Mouse (Mus musculus) testis, postnatal 10 days (tissue): ENCODE measurements around the gene Olfr15.
"Not testable (repeated sequence)": the region's sequence is repeated elsewhere in the genome, so short reads cannot be mapped to it uniquely, and the experiment has no call there.

Experiments
- DNase-seq: peaks from one replicate; pipeline ENCODE4 v3.0.0; 2021; ENCODE audit warnings: low spot score

Olfr15 gene

DNA sequence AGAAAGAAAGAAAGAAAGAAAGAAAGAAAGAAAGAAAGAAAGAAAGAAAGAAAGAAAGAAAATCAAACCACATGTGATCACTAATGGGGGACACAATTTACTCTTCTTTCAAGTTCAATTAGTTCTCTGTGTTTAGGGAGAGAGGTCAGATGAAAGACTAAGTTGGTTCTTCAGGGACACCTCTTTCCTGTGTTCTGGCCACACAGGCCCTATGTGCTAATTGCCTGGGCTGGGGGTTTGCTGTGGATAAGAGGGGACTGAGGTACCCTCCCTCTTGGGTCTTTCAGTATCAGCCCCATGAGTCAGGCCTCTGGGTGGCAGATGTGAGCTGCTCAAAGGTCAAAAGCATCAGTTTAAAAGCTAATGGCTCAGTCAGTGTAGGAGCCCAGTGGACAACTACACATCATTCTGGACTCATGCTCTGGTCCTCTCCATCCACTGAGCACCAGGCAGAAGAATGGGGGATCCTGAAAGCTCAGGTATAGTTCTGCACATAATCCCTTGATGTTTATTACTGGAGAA, at the start of gene Olfr15:
Olfr15 (plus strand) TSS at position 291 of the 522 bp plus-strand sequence.
- DNase-seq: no peak

- DNase-seq: no peak
These were observed 49.4 kb upstream of the Olfr15 start for GRCm38 (mm10) chr16:3781237-3781636.

DNA sequence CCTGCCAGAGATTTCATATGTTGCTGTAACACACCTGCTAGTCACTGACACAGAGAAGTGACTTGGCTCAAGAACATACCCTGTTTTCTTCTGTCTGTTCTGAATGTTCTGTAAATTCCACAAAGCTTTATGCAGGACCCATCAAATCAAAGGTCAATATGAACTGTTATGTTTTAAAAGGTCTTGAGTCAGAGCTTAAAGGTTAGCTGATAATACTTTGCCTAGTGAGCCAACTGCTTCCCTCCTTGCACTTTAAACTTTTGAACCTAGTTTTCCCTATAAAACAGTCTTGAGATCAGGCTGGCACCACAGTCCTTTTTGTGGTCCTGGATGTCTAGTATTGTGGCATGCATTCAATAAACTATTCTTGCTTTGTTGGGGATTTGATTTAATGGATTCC, 42.3 kb upstream of the Olfr15 start:
- no peak for DNase-seq

DNA sequence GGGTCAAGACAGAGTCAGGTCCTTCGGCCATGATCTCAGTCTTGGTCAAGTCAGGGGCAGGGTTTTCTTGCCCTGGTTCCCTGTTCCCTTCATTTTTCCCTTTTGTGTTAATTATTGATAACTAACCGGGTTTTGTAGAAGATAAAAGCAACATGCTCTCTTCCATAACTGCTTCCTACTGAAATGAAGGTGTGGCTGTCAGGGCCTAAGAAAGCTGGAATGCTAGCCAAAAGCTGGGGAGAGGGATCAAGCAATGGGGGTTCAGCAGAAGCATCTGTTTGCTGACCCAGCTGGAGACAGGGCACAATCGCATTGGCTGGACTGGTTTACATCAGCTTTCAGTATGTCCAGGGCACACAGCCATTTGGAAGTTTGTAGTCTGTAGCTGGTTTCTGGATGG, 22.5 kb upstream of the Olfr15 start:
- DNase-seq: no peak

DNA sequence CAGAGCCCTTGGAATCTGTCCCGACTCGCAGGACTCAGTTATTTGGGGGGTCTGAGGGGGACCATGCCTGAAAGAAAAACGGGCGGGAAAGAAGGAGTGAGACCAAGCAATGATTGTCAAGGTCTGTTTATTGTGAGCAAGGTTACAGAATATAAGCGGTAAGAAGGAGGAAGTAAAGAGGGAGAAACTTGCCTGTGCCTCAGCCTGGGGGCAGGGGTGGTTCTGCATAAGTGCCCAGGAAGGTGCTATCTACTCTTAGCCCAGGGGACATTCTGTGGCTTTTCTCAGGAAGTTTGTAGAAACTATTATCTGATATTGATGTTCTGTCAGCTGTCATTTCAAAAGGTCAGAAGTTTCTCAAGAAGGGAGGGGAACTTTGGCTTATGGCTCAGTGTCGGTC, 16.0 kb upstream of the Olfr15 start:
- not testable (repeated sequence) for DNase-seq

DNA sequence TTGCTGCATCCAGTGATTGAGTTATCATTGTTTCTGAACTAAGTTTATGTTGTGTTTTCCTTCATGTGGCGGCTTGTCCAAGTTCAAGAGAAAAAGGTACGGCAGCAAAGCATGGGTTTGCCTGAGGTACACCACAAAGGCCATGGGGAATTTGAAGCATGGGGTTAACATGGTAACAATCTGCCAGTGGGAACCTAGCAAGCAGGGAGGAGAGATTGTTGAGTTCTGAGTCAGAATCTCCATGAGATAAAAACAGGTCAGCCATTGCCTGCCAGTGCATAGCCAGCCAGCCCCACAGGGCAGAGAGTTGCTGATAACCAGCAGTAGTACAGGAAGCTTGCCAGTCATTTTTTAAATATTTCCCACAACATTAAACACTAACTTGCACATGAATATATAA, 10.5 kb upstream of the Olfr15 start:
- DNase-seq: no peak

GRCm38 (mm10) chr16:3828021-3828420, 2.7 kb upstream of the Olfr15 start:
- no peak for DNase-seq

DNA sequence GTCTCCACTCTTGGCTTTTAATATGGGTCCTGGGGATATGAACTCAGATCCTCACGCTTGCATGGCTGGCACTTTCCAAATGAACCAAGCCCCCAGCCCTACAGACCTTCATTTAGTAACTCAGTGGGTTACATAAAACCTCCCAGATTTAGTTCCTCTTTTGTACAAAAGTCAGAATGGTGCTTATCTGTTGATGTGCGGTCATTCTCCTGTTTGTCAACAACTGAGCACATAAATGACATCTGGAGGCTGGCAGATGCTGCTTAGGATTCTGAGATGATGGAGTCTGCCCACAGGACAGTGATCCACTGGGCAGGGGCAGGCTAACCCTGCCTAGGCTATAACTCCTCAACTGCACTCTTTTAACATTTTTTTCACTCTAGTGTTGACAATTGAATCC, 951 bp upstream of the Olfr15 start:
- DNase-seq: no peak

DNA sequence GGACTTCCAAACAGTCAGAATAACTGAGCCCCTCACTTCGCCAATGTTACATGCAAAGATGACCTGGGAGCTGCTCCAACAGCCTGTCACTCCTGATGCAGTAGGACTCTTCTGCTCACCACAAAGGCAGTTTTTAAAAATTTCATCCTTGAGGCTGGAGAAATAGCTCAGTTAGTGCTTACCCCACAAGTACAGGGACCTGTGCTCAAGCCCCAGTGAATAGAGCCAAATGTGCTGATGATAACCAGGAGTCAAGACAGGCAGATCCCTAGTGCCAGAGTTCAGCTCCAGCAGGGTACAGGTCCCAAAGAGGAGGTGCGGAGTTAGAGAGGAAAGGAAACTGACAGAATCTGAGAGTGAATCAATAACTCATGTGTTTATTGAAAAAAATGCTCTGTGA, 4.8 kb downstream of the Olfr15 start:
- no peak for DNase-seq

GRCm38 (mm10) chr16:3839157-3839885, 8.6 kb downstream of the Olfr15 start:
- DNase-seq: no peak

DNA sequence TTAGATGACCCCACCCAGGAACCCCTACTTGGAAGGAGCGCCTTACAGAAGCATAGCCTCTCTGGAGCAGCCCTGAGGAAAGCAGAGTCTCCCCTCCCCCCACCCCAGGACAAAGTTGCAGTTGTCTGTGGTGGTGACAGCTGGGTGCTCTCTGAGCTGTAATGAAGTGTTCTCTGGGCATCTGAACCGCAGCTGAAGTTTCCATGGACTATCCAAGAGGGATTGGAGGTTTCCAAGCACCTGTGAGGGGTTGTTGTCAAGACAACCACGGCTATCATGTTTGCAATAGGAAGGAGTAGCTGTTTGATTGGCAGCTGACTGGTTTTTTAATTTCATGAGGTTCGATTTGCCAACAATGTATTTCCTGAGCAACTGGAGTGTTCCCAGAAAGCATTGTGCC, 12.3 kb downstream of the Olfr15 start:
- DNase-seq: no peak

DNA sequence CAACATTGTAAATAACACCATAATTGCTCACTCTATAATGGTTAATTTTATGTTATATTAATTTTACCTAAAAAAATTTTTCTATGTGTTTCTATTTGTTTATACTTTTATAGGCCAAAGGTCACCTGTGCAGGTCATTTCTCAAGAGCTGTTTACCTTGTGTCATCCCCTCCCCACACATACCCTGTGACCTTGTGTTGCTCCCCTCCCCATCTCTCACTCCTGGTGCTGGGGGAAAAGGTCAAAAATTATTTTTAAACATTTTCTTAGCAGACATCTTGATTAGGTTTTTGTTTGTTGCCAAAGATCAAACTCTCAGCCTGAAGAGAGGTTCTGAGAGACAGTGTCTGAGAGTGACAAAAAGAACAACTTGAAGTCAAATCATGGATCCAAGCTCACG, 13.1 kb downstream of the Olfr15 start:
- DNase-seq: no peak

DNA sequence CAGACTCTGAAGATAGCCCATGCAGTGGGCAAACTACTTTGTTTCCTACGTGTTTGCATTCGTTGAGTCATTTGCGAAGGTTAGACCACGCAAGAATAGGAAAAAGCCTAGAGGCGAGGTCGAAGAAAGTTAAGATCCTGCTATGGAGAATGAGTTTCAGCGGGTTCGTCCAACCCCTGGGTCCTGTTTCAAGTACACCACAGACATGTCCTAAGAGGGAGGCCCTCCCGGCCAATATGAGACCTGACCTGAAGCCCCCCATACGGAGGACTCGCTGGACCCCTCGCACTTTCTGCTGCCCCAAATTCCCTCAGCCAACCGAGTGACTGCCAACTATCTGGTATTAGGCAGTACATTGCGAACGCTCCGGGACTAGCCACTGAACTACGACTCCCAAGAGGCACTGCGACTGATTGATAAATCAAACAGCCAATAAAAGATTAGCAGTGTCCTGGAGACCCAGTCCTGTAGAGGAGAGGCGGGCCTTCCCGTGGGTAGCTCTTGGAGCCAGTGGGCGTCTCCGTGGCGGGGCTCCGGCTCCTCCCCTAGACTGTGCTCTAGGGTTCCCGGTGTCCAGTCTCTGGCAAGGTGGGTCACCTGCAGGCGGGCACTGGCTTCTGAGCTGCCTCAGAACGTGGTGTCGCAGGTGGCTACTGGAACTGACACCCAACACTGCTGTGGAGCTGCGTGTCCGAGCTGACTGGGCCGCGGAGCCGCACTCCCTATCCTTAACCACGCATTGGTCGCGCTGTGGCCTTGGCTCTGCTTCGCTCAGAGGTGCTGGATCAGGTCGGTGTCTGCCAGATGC, 16.2 kb downstream of the Olfr15 start, which contains the start of gene Zfp174:
Zfp174 (plus strand) TSS at position 558 of the 808 bp plus-strand sequence.
- DNase-seq: peak; percentile 90

DNA sequence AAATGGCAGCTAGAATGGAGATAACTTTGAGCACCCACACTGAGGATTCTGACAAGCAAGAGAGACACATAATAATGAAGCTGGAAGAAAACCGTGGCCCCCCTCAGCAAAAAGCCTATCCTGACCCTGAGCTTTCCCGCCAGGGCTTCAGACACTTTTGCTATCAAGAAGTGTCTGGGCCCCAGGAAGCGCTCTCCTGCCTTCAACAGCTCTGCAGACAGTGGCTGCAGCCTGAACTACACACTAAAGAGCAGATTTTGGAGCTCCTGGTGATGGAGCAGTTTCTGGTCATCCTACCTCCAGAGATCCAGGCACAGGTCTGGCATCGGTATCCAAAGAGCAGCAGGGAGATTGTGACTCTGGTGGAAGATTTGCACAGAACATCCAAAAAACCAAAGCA, 17.2 kb downstream of the Olfr15 start:
- no peak for DNase-seq

DNA sequence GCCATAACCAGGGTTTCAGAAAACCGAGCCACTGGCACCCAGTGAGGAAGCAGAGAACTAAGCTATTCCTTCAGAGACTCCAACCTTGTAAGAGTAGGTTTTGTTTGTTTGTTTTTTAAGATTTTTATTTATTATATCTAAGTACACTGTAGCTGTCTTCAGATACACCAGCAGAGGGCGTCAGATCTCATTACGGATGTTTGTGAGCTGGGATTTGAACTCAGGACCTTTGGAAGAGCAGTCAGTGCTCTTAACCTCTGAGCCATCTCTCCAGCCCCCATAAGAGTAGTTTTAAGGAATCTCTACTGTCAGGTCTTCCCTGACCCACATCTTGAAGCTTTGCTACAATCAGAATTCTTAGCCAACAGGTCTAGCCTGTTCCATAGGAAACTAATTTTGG, 17.7 kb downstream of the Olfr15 start:
- DNase-seq: no peak

DNA sequence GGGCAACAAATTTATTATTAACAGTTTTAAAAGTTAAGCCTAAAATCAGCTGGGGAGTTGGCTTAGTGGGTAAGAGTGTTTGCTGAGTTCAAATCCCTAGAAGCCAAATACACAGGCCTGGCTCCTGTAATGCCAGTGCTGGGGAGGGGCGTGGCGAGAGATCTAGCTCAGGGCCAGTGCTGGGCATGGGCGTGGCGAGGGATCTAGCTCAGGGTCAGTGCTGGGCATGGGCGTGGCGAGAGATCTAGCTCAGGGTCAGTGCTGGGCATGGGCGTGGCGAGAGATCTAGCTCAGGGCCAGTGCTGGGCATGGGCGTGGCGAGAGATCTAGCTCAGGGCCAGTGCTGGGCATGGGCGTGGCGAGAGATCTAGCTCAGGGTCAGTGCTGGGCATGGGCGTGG, 20.6 kb downstream of the Olfr15 start:
- DNase-seq: not testable (repeated sequence)

DNA sequence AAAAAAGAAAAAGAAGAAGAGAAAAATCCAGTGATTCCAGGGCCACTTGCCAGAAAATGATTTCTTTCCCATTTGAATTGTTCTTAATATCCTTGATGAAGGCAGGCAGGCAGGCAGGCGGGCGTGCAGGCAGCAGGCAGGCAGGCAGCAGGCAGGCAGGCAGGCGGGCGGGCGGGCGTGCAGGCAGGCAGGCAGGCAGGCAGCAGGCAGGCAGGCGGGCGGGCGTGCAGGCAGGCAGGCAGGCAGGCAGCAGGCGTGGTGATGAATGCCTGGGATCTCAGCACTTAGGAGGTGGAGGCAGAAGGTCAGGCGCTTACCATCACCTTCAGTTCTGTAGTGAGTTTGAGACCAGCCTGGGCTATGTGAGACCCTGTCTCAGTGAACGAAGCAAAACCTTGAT, 21.9 kb downstream of the Olfr15 start:
- DNase-seq: no peak

DNA sequence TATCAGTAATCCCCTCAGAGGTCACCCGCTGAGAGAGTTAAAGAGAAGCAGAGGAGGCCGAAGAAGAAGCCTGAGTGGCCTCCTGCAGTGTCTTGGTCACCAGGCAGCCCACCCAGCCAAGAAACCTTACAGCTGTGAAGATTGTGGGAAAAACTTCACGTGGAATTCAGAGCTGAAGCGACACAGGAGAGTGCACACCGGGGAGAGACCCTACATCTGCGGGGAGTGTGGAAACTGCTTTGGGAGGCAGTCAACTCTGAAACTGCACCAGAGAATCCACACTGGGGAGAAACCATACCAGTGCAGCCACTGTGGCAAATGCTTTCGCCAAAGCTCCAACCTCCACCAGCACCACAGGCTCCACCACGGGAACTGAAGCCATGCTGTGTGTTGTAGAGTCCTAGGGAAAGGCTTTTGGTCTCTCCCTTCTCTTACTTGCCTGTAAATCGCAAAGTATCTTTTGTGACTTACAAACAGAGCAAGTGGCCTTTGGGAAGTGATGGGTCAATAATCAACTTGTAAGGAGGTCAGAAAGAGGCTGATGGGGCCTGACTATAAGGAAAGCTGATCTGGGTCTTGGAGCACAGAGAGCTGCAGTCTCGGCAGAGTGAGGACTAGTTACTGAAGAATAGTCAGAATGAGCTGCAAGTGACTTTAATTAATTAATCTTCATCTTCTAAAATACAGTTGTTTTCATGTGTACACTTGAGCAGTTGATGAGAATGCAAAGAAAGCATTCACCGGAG, 23.9 kb downstream of the Olfr15 start:
- no peak for DNase-seq

DNA sequence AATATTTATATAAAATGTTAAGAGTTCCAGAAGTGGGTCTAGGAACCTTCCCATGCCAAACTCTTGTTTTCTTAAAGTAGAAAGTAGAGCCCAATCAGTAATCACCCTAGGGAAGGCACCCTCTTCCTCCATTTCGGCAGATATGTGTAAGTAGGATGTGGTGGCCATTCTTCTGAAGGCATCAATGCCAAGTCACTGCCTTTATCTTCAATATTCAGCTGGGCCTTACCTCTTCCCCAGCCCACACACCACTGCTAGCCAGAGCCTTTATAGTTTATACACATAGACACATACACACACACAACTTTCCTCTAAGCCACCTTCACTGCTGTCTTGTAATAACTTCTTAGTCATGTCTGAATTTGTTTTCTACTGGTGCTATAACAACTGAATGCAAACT, 25.1 kb downstream of the Olfr15 start:
- no peak for DNase-seq

DNA sequence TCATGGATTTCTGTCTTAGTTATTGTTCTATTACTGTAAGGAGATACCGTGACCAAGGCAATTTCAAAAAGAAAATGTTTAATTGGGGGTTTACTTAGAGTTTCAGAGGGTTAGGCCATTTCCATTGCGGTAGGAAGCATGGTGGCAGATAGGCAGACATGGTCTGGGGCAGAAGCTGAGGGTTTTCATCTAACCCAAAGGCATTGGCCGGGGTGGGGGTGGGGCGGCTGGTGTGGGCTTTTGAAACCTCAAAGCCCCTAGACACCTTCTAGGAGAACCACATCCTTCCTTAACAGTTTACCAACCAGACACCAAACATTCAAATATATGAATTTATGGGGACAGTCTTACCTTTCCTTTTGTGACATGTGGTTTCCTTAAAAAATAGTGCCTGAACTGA, 28.6 kb downstream of the Olfr15 start:
- DNase-seq: no peak

DNA sequence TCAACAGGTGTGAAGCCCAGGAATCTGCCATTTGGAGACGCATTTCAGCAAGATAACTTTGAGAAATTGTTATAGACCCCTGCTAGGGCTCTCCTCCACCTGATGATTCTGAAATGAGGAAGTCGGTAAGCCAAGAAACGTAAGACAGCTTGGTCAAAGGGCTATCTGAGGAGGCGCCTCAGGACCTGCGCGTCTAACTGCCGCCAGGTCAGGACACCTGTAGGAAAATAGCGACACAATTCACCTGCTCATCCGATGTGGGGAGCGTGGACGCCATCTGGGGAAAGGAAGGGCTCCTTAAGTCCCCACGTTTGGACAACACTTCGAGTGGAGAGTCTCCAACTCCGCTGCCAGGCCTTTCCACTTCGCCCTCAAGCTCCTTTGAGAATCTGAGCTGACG, 41.1 kb downstream of the Olfr15 start:
- no peak for DNase-seq

DNA sequence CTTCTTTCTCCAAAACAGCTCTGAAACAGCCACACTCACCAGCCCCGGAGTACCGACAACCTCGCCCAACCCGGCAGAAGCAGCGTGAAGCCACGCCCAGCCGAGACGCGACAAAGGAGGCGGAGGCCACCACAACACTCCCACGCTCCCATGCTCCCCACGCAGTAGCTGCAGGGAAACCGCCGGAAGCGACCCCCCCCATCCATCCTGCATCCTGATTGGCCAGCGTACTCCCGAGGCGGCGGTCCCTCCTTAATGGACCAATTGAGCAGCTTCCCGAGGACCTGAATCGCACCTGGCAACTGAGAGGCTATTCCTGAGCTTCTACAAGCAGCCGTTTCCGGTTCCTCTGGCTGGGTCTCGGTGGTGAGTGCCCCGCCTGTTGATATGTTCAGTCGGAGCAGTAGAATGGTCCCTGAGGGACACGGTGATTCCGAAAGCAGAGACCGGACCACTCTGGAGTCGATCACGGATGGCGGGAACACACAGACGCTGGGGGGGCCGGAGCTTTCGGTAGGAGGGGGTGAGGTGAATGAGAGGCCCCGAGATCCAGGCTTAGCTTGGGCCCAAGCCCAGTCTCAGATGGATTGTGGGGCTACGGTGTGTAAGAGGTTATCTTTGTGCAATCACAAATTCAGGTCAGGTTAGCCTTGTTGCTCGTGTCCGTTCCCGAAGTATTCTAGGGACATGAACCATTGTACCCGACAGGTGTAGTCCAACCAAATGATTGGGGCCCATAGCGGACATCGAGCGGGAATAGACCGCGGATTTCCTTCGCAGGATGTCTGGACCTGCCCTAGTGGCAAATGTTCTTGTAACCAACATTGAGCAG, 41.8 kb downstream of the Olfr15 start, which contains the start of gene Naa60:
Naa60 (plus strand) TSS at position 160 of the 832 bp plus-strand sequence.
- peak; percentile 94 for DNase-seq
